Mouse (Mus musculus) 3134 (cell line): ENCODE data around the gene 5430403G16Rik.
"Not testable (repeated sequence)": the region's sequence is repeated elsewhere in the genome, so short reads cannot be mapped to it uniquely, and the experiment has no call there.

Experiments
- DNase-seq: peaks from one replicate; pipeline ENCODE4 v3.0.0-alpha.2; 2011; ENCODE audit warnings: low spot score; ENCODE audit not compliant: insufficient read length; ENCODE audit errors: extremely low read depth

The 5430403G16Rik gene

DNA sequence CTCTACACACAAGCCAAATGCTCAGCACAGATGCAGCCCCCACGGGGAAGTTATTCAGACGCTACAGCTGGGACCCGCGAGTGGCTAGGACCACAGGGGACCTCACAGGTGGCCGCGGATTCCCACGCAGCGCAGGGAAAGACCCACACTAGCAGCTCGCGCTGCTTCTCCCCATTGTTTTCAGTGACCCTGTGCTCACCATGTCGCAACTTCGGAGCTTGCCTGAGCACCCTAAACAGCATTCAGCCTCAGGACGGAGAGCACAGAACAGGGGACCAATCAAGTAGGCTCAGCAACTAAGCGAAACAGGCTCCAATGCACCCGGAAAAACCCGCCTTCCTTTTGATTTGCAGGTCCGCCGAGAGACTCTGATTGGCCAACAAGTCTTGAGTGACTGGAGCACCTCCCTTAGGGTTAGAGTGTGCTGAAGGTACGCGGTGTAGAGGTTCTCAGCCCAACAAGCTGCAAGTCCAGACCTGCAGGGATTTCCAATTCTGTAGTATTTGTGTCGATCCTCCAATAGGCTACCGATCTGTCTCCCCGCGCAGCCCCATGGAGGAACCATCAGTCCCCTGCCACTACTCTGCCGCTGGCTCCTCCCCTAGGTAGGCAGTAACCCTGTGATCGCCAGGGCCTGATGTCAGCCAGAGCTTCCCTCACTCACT, at the start of gene 5430403G16Rik:
Gene 5430403G16Rik (minus strand): TSS at position 505 of the 665 bp plus-strand sequence.
- DNase-seq: peak; percentile 83

DNA sequence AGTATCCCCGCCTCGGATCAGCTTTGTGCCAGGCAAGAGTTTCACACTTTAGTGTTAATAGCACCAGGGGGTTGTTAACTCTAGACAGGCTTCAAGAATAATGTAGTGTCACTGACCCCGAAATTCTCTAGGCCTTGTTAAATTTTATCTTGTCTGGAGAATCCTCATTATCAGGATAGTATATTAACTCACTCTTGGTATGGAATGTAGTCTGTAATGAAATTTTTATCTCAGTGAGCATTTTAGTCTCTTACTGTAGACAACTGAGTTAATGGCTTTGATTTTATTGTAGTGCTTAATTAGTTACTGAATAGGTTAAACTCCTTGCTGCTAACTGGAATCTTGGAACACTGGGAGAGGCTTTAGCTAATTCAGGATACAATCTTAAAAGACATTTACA, 26.5 kb upstream of the 5430403G16Rik start:
- not testable (repeated sequence) for DNase-seq

DNA sequence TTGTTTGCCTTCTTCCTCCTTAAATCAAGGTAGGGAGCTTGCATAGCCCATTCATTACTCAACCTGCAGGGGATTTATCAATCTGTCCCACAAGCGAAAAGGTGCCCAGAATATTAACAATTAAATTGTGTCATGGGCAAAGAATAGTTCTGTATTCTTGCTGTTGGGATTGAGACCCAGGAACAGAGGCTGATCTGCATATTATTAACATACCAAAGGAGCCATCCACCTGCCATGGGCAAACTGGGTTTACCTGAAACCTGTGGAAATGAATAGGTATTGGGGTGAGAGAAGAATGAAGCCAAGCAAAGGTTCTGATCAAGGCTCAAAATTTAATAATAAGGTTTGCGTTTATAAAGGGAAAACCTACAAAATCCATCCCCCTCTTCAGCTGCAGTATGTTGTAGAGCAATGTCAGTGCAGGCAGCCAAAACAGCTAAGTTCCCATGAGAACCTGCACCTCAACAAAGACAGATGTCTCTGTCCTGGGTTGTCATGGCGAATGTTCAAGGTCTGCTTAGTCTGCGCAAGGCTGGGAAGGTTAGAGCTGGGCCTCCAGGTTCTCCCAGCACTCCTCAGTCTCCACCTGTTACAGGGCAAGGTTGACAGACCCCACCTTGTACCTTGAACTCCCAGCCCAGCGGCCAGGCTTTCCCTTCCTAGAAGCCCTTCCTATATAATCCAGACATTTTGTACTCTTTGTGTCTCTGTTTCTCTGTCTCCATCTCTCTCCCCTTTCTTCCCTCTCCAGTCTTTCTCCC, 544 bp upstream of the 5430403G16Rik start:
- DNase-seq: peak; percentile 0

DNA sequence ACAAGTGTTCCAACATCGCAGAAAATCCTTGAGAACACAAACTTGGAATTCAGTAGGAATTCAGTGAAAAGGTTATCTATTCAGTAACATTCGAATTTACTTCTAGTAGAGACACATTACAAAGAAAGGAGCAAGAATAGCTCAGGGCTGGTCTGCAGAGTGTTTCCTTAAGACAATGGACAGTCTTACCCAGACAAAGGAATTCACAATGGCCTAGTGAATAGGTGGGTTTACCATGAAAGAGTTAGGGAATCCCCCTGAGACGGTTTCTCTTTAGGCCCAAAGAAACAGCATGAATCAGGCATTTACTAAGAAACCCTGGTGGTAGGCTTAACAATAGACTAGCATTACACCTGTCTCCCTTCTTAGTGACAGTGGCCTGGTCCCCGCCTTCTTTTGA, 7.9 kb downstream of the 5430403G16Rik start:
- DNase-seq: no peak
